Mouse (Mus musculus) common myeloid progenitor, adult 5-6 weeks (primary cell): ENCODE measurements around the gene 4930518I15Rik. TPM values are rescaled to one million over a fixed set of nuclear protein-coding genes. Genes with fewer than 3 reads are reported as not detected.

Source experiments
- ATAC-seq: replicated peaks from 2 replicates; pipeline ENCODE4 v1.8.0; 2016; ENCODE audit warnings: low read depth, mild to moderate bottlenecking, moderate TSS enrichment, inconsistent platforms; ENCODE audit not compliant: poor library complexity, severe bottlenecking
- total RNA-seq: library from RNA; stranded (forward); fragments of 200-1000, 187-1606 nt; gene quantifications from 2 replicates; pipeline ENCODE4 v1.2.3, GENCODE M21; 2017

4930518I15Rik gene
- total RNA-seq, 1 experiment from 2014 or later: not detected

DNA sequence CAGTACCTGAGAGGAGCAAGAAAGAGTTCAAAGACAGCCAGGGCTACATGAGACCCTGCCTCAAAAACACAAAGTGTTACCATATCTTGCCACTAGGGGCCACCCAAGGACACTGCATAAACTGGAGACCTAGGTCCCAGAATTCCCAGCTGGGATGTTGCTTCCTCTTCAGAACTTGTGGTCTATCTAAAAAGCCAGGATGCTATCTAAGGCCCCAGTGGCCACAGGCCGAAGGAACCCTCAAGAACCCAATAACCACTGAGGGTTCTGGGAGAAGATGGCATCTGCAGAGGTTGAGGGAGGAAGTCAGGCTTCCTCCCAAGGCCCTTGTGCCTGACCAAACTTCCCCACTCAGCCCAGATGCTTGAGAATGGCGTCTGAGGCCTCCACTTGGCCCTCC is 48.2 kb downstream of the 4930518I15Rik start:
- ATAC-seq: peak; percentile 91

DNA sequence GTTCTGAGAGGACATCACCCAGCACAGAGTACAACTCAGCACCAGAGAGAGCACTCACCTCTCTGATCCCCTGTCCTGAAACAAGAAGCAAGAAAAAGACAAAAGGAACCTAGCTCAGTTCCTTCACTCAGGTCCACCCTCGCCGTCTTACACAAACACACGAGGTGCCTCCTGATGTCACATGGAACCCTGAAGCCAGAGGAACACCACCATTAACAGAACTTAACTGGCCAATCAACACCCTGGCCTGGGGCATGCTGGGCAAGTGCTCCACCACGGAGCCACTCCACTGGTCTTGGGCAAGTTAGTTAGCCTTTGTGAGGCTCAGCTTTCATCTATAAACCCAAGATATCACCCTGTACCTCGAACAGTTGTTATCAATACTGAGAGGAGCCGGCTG is 50.9 kb downstream of the 4930518I15Rik start:
- no peak for ATAC-seq

Other genes with a start within 250 kb of the 4930518I15Rik start
- gene Dlgap4, start 244.2 kb downstream of the 4930518I15Rik start, total RNA-seq: 5.4 and 11.6 TPM in 2 replicates
- gene Myl9, start 82.5 kb downstream of the 4930518I15Rik start, total RNA-seq: not detected in 2 replicates
- gene Tgif2, start 17.9 kb downstream of the 4930518I15Rik start, total RNA-seq: 15.6 and 18.6 TPM in 2 replicates
- gene Rab5if, start 5.2 kb upstream of the 4930518I15Rik start, total RNA-seq: 128 and 156 TPM in 2 replicates
- gene Sla2, start 29.2 kb upstream of the 4930518I15Rik start, total RNA-seq: 1.0 and 3.4 TPM in 2 replicates
- 41.5 and 42.7 TPM in 2 replicates for gene Ndrg3, start 134.1 kb upstream of the 4930518I15Rik start, total RNA-seq
- gene Dsn1, start 149.2 kb upstream of the 4930518I15Rik start, total RNA-seq: 29.0 and 42.4 TPM in 2 replicates
- gene Soga1, start 221.3 kb upstream of the 4930518I15Rik start, total RNA-seq: 5.6 and 7.0 TPM in 2 replicates
- not detected in 2 replicates for gene Tldc2, start 229.1 kb upstream of the 4930518I15Rik start, total RNA-seq